Mouse (Mus musculus) hindbrain, postnatal 0 days (tissue): ENCODE data around the gene Npas4. TPM values are rescaled to one million over a fixed set of nuclear protein-coding genes. Genes with fewer than 3 reads are reported as not detected.

Experiments
- ATAC-seq: fragments of 200-750 bp; cut with Nextera tagmentation; 2 replicates; pipeline ENCODE4 v1.8.0; 2017; ENCODE audit warnings: mild to moderate bottlenecking, moderate TSS enrichment, moderate library complexity
- DNase-seq: peaks from one replicate; pipeline ENCODE4 v3.0.0-alpha.2; 2015; ENCODE audit warnings: low spot score
- H3K27ac ChIP-seq: fragments of 300-500 bp; sonication (generic); 2 replicates; pipeline ENCODE4 v1.5.1; 2014; ENCODE audit warnings: mild to moderate bottlenecking
- H3K27me3 ChIP-seq: fragments of 300-500 bp; sonication (generic); 2 replicates; pipeline ENCODE4 v1.6.1; 2014; ENCODE audit warnings: low read length, mixed read lengths; ENCODE audit not compliant: insufficient read depth
- H3K36me3 ChIP-seq: fragments of 300-500 bp; sonication (generic); 2 replicates; pipeline ENCODE4 v1.6.1; 2014; ENCODE audit warnings: low read length, mixed read lengths; ENCODE audit not compliant: insufficient read depth
- H3K4me1 ChIP-seq: fragments of 300-500 bp; sonication (generic); 2 replicates; pipeline ENCODE4 v1.6.1; 2014; ENCODE audit warnings: antibody characterized with exemption, low read length, mixed read lengths; ENCODE audit not compliant: insufficient read depth
- H3K4me2 ChIP-seq: fragments of 300-500 bp; sonication (generic); 2 replicates; pipeline ENCODE4 v1.6.1; 2014; ENCODE audit warnings: low read depth, mild to moderate bottlenecking, low read length, moderate library complexity, mixed read lengths
- H3K4me3 ChIP-seq: fragments of 300-500 bp; sonication (generic); 2 replicates; pipeline ENCODE4 v1.5.1; 2014; ENCODE audit warnings: low read length
- H3K9ac ChIP-seq: fragments of 300-500 bp; sonication (generic); replicated peaks from 2 replicates; pipeline ENCODE4 v1.6.1; 2014; ENCODE audit warnings: mild to moderate bottlenecking, low read length, moderate library complexity, mixed read lengths
- H3K9me3 ChIP-seq: fragments of 300-500 bp; sonication (generic); 2 replicates; pipeline ENCODE4 v1.6.1; 2016; ENCODE audit warnings: low read length, mixed read lengths
- CTCF ChIP-seq: IDR thresholded peaks from 2 replicates; pipeline ENCODE4 v1.5.1; 2016; ENCODE audit warnings: antibody characterized with exemption, control low read depth, low read depth
- WGBS: fragments of 180-500 bp; shearing (Covaris S2); extraction: QIAGEN DNeasy Blood & Tissue Kit; methylation state at CpG from one replicate; pipeline ENCODE4 v1.1.7; 2014; 5-methylcytosine and 5-hydroxymethylcytosine counted together
- polyA plus RNA-seq: library from polyadenylated mRNA; unstranded; fragments of >200 nt; fragmentation: Nextera tagmentation; extraction: Ambion mirVana; gene quantifications from 2 replicates; pipeline ENCODE4 v1.2.1, GENCODE M21; 2015
- total RNA-seq: library from RNA; depleted of rRNA; stranded (reverse); fragments of >200 nt; gene quantifications from 2 replicates; pipeline ENCODE4 v1.2.3, GENCODE M21; 2014; rRNA removed

Npas4 gene
- total RNA-seq (1.9 and 3.0 TPM in 2 replicates), polyA plus RNA-seq (0.13 and 0.20 TPM in 2 replicates)

- Histone ChIP-seq H3K27ac (peak within 1 kb of the TSS; percentile 66), H3K9me3 (no peaks in the 10 kb centered on the region), H3K36me3 (peaks cover 9% of the 10 kb centered on the region), H3K27me3 (0 out of 2 replicates have a peak, but pooled peaks cover 2% of the 10 kb centered on the region), H3K9ac (peak within 1 kb of the TSS; percentile 57), H3K4me1 (peaks cover 16% of the 10 kb centered on the region), H3K4me2 (peak within 1 kb of the TSS; percentile 68), H3K4me3 (peak within 1 kb of the TSS; percentile 48)
- DNase-seq (no peak), ATAC-seq (no peak)
- no peak for TF ChIP-seq CTCF
- 15% methylated on average over 4 of the region's 4 CpGs for WGBS
Measured at GRCm38 (mm10) chr19:4990256-4990625, at the start of gene Npas4. TSS of gene Npas4 (minus strand) at chr19:4990316.

- whole genome bisulfite sequencing: 8% methylated on average over 41 of the region's 41 CpGs
Measured at GRCm38 (mm10) chr19:5039301-5040114, 49.4 kb upstream of the Npas4 start.

DNA sequence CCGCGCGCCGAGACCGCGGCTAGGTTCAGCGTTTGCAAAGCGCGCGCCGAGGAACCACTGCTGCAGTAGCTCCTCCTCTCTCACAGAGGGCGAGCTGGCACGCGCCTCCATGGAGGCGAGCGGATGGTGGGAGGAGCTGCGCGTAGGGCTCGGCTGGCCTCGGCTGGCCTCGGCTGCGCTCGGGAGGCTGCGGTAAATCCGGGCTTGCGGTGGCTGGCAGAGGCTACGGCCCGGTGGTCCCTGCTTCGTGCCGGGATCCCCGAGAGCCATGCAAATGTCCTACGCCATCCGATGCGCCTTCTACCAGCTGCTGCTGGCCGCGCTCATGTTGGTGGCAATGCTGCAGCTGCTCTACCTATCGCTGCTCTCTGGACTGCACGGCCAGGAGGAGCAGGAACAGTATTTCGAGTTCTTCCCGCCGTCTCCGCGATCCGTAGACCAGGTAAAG is 48.6 kb upstream of the Npas4 start, which contains the start of the genes B4gat1 and AC124502.3:
B4gat1 (plus strand) TSS at position 118 of the 448 bp plus-strand sequence.
AC124502.3 (plus strand) TSS at position 183 of the 448 bp plus-strand sequence.
- ATAC-seq (peak; percentile 92), DNase-seq (peak; percentile 97)
- Histone ChIP-seq H3K4me3 (peak within 1 kb of the TSS; percentile 78), H3K36me3 (no peaks in the 10 kb centered on the region; the same call in 1 of the 2 replicates), H3K9ac (peak within 1 kb of the TSS; percentile 79), H3K27me3 (no peaks in the 10 kb centered on the region), H3K4me2 (peak within 1 kb of the TSS; percentile 95), H3K27ac (peak within 1 kb of the TSS; percentile 89), H3K4me1 (peaks cover 19% of the 10 kb centered on the region), H3K9me3 (no peaks in the 10 kb centered on the region)
- under 1% methylated on average over 41 of the region's 44 CpGs for WGBS
- TF ChIP-seq CTCF: peak; percentile 54

More at GRCm38 (mm10) chr19:5039301-5040114, 49.4 kb upstream of the Npas4 start:
- Histone ChIP-seq H3K27me3 (no peaks in the 10 kb centered on the region), H3K36me3 (no peaks in the 10 kb centered on the region; the same call in none of the 2 replicates), H3K4me2 (peak overlapping the region; percentile 95), H3K9ac (peak overlapping the region; percentile 79), H3K4me3 (peak overlapping the region; percentile 78), H3K27ac (peak overlapping the region; percentile 89), H3K9me3 (no peaks in the 10 kb centered on the region), H3K4me1 (peaks cover 19% of the 10 kb centered on the region)
- TF ChIP-seq CTCF: no peak
- DNase-seq (no peak), ATAC-seq (peak; percentile 27)

GRCm38 (mm10) chr19:5037678-5038571 is 47.8 kb upstream of the Npas4 start:
- no peak for TF ChIP-seq CTCF
- Histone ChIP-seq H3K9ac (peak overlapping the region; percentile 79), H3K4me3 (peak overlapping the region; percentile 78), H3K4me2 (peak overlapping the region; percentile 95), H3K27ac (peak overlapping the region; percentile 89), H3K9me3 (no peaks in the 10 kb centered on the region), H3K27me3 (no peaks in the 10 kb centered on the region), H3K4me1 (peaks cover 19% of the 10 kb centered on the region), H3K36me3 (no peaks in the 10 kb centered on the region)
- ATAC-seq (peak; percentile 48), DNase-seq (peak; percentile 85)
- WGBS: 6% methylated on average over 32 of the region's 32 CpGs

GRCm38 (mm10) chr19:5036577-5036976 is 46.5 kb upstream of the Npas4 start:
- TF ChIP-seq CTCF: no peak
- Histone ChIP-seq H3K9me3 (no peaks in the 10 kb centered on the region), H3K27me3 (no peaks in the 10 kb centered on the region), H3K36me3 (peaks cover 5% of the 10 kb centered on the region), H3K4me1 (peaks cover 14% of the 10 kb centered on the region; the same call in 1 of the 2 replicates), H3K27ac (no peak overlapping the region), H3K9ac (no peak overlapping the region), H3K4me2 (no peak overlapping the region), H3K4me3 (no peak overlapping the region)
- ATAC-seq (no peak), DNase-seq (no peak)
- 79% methylated on average over 4 of the region's 4 CpGs for WGBS

- no peaks in the 10 kb centered on the region for H3K4me1 ChIP-seq
- no peaks in the 10 kb centered on the region for H3K27me3 ChIP-seq
- H3K27ac ChIP-seq: no peak overlapping the region
- 83% methylated on average over 3 of the region's 3 CpGs for WGBS
- no peaks in the 10 kb centered on the region for H3K9me3 ChIP-seq
- ATAC-seq (no peak), DNase-seq (no peak)
- no peak overlapping the region for H3K4me3 ChIP-seq
- H3K4me2 ChIP-seq: no peak overlapping the region
- no peak for TF ChIP-seq CTCF
- H3K36me3 ChIP-seq: peaks cover 16% of the 10 kb centered on the region
- H3K9ac ChIP-seq: no peak overlapping the region
Measured at GRCm38 (mm10) chr19:5032686-5033085, 42.6 kb upstream of the Npas4 start.
